Mouse (Mus musculus) ZHBTc4 (cell line): ENCODE measurements around the gene Gm17416.

Experiments used
- DNase-seq: peaks from one replicate; pipeline ENCODE4 v3.0.0-alpha.2; 2011; ENCODE audit warnings: low read depth, low spot score

Gene Gm17416

GRCm38 (mm10) chr2:152569038-152569437 lies at the start of gene Gm17416:
TSS of gene Gm17416 (plus strand) at chr2:152569338.
- DNase-seq: no peak

GRCm38 (mm10) chr2:152539944-152540710 lies 29.0 kb upstream of the Gm17416 start, which contains the start of gene Defb29:
TSS of gene Defb29 (minus strand) at chr2:152540098.
- peak; percentile 72 for DNase-seq

GRCm38 (mm10) chr2:152541979-152542378 lies 27.2 kb upstream of the Gm17416 start:
- DNase-seq: no peak

GRCm38 (mm10) chr2:152542897-152543296 lies 26.2 kb upstream of the Gm17416 start:
- peak; percentile 42 for DNase-seq

- peak; percentile 33 for DNase-seq
Observed at GRCm38 (mm10) chr2:152543478-152543877, 25.7 kb upstream of the Gm17416 start.

GRCm38 (mm10) chr2:152544691-152545090 lies 24.4 kb upstream of the Gm17416 start:
- DNase-seq: peak; percentile 70

- DNase-seq: no peak
Observed at GRCm38 (mm10) chr2:152548124-152548523, 21.0 kb upstream of the Gm17416 start.

- DNase-seq: peak; percentile 72
Observed at GRCm38 (mm10) chr2:152553774-152554423, 15.2 kb upstream of the Gm17416 start.

GRCm38 (mm10) chr2:152556655-152557054 lies 12.5 kb upstream of the Gm17416 start:
- DNase-seq: no peak

GRCm38 (mm10) chr2:152569881-152570280 lies 743 bp downstream of the Gm17416 start:
- DNase-seq: no peak

- DNase-seq: no peak
Observed at GRCm38 (mm10) chr2:152570313-152570712, 1.2 kb downstream of the Gm17416 start.

- peak; percentile 71 for DNase-seq
Observed at GRCm38 (mm10) chr2:152572114-152572794, 3.1 kb downstream of the Gm17416 start, which contains the start of gene Defb21. TSS of gene Defb21 (plus strand) at chr2:152572744.

GRCm38 (mm10) chr2:152573484-152573883 lies 4.3 kb downstream of the Gm17416 start:
- DNase-seq: no peak

- DNase-seq: no peak
Observed at GRCm38 (mm10) chr2:152580107-152580506, 11.0 kb downstream of the Gm17416 start, which contains the start of gene Defb19. TSS of gene Defb19 (minus strand) at chr2:152580312.

GRCm38 (mm10) chr2:152580612-152581011 lies 11.5 kb downstream of the Gm17416 start:
- DNase-seq: no peak

GRCm38 (mm10) chr2:152586926-152587560 lies 17.9 kb downstream of the Gm17416 start:
- DNase-seq: peak; percentile 48

- no peak for DNase-seq
Observed at GRCm38 (mm10) chr2:152588450-152588849, 19.3 kb downstream of the Gm17416 start.

GRCm38 (mm10) chr2:152589021-152589420 lies 19.9 kb downstream of the Gm17416 start:
- DNase-seq: no peak

- DNase-seq: no peak
Observed at GRCm38 (mm10) chr2:152599299-152599698, 30.2 kb downstream of the Gm17416 start, which contains the start of gene Defb45. TSS of gene Defb45 (minus strand) at chr2:152599399.

- no peak for DNase-seq
Observed at GRCm38 (mm10) chr2:152600076-152600475, 30.9 kb downstream of the Gm17416 start.

GRCm38 (mm10) chr2:152601275-152601960 lies 32.3 kb downstream of the Gm17416 start:
- DNase-seq: peak; percentile 44
